Mouse (Mus musculus): ENCODE data around the gene Odf2.
A peak's percentile ranks its signal among the peaks of the same experiment; 100 is the strongest.

Odf2 gene

DNA sequence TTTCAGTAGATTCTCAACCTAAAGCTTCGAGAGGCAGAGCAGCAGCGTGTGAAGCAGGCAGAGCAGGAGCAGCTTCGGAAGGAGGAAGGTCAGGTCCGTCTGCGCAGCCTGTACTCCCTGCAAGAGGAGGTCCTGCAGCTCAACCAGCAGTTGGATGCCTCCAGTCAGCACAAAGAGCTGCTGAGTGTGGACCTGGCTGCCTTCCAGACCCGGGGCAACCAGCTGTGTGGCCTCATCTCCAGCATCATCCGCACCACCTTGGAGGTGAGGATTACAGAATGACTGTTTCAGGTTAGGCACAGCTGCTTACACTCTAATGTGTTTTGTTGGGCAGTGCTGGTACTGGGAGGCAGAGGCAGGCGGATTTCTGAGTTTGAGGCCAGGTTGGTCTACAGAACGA is 51.1 kb downstream of the Odf2 start:
- no peak for DNase-seq (ENCODE audit: low spot score)

DNA sequence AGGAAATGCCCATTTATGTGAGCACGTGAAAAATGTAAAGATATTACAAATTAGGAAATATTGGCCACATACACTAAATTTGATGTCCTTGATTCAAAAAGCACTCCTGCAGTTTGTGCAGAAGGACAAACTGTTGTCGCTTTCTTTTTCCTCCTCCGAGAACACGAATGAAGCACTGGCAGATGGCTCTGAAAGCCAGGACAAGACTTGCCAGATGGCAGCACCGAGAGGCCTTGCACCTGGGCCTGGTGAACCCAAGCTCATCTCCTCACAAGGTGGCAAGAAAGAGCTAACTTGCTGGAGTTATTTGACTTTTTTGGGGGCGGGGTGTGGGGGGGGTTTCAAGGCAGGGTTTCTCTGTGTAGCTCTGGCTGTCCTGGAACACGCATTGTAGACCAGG is 51.8 kb downstream of the Odf2 start:
- no peak for DNase-seq (ENCODE audit: low spot score)

DNA sequence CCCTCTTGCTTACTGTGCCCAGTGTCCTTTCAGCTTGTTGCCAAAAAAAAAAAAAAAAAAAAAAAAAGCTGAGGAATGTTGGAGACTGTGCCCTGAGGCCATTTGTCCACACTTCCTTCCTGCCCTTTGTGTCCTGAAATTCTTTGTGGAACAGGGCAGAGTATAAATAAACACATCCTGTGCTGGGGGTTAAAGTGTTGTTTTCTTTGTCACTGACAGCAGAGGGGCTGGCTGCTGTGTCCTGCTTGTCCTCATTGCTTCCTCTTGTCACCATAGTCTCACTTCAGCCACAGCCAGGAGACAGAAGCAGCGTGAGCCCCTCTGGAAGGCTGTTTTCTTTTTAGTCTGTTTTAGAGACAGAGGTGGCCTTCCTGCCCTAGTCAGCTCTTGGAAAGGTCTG is 55.7 kb downstream of the Odf2 start:
- no peak for DNase-seq (ENCODE audit: low spot score)

DNA sequence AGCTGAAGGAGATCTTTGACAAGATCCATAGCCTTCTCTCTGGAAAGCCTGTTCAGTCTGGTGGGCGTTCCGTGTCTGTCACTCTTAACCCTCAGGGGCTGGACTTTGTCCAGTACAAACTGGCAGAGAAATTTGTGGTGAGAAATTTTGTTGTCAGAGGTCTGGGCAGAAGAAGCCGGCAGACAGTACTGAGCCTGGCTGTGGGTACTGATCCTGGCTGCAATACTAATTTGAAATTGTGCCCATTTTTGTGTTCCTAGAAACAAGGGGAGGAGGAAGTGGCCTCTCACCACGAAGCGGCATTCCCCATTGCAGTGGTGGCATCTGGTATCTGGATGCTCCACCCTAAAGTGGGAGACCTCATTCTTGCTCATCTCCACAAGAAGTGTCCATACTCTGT is 59.9 kb downstream of the Odf2 start:
- DNase-seq (ENCODE audit: low spot score): no peak

DNA sequence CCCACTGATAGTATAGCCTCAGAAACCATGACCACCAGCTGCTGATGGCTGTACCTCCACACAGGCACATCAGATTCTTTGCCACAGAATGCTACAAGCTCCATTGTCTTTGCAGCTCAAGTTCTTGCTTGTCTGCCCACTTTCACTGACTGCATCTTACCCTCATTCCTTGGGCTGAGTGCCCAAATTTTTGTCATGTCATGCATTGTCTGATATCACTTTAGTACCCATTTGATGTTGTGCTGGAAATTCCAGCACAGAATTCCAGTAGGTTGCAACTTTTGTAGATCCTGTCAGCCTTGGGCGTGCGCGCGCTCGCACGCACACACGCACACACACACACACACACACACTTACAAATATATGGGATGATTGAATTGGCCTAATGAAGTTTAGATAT is 72.2 kb downstream of the Odf2 start:
- DNase-seq (ENCODE audit: low spot score): no peak

DNA sequence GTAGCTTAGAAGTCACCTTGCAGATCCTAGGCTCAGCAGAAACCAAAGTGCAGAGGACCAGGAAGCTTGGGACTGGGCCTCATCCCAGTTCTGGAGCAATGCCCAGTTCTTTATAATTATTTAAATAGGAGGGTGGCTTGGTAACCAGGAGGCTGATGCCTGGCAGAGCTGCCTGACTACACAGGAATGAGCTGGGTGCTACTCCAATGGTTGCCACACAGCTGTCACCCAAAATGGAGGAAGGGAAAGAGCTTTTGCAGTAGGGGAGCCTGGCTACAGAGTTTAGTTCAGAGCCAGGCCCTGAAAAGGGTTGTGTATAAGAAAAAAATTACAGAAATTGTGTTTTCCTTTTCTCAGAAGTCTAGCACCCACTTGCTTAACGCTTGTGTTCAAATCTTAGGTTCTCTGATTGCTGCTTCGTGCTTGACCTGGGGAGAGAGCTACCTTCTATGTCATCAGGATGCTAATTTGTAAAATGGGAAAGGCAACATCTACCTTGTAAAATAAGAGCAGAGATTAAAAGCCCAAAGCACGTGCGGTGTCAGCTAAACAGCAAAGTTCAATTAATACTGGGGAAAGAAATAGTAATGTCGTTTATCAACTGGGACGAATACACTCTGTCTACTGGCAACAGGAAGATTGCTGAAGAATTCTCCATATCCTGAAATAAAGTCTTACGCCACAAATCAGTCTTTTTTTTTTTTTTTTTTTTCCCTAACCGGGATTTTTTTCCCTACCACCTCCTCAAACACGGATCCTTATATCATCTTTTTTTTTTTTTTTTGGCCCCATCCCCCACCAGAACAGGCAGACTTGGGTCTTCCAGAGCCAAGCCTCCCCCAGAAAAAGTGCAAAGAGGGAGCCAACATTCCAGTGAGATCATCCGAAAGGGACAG is 75.6 kb downstream of the Odf2 start:
- peak; percentile 2 for DNase-seq (ENCODE audit: low spot score)

DNA sequence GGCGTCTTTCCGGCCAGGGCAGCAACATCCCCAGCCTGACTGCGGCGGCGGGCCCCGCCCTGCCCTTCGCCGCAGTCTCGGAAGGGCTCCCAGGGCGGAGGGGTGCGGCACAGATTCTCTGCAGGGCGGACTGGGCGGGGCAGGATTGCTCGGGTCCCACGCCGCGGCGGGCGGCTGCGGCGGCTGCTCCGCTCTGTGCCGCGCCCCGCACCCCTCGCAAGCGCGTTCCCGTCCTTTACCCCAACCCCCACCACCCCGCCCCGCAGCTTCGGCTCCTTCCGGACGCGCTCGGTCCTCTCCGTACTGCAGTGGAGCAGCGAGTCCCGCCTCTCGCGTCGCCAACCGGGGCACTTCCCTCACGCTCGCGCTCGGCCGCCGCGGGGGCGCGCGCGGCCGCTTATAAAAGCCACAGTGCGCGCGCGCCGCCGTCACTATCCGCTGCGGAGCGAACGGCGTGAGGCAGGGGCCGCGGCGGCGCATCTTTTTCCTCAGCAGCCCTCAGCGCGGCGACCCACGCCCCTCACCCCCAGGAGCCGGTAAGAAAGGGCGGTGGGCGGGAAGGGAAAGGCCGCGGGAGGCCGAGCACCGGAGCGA is 76.3 kb downstream of the Odf2 start, which contains the start of gene Sptan1:
TSS of gene Sptan1 (plus strand) at position 311 of the 594 bp plus-strand sequence.
- DNase-seq (ENCODE audit: low spot score): peak; percentile 94

DNA sequence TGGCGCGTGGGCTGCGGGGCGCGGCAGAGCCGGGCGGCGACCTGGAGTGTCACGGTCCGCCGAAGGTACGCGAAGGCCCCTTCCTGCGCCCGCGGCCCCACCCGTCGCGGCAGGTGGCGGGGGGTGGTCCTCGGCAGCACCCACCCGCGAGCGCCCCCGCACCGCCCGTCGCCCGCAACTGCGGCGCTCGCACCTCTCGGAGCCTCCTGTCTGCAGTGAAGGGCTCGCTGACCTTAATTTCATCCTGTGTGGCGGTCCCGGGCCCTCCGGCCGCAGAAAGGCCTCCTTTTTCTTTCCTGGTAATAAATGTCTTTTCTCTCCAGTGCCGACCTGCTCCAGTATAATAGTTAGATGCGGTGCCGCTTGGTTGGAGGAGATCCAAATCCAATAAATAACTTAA is 76.9 kb downstream of the Odf2 start:
- peak; percentile 44 for DNase-seq (ENCODE audit: low spot score)

DNA sequence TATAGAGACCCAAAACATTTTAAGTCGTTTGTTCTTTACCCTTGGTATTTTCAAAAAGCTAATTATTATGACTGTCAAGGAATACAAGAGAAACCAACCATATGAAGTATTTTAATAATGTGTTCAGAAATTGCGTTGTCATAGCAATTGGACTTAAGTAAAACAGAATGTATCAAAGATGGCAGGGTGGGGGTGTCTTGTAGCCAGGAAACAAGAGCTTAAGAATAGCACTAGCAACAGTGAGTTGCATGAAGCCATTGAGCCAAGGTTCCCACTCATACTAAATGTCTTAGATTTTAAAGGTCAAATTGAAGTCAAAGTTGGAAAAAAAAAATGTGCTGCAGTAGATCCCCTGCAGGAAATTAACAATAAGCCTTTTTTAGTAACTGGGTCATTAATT is 77.8 kb downstream of the Odf2 start:
- no peak for DNase-seq (ENCODE audit: low spot score)

DNA sequence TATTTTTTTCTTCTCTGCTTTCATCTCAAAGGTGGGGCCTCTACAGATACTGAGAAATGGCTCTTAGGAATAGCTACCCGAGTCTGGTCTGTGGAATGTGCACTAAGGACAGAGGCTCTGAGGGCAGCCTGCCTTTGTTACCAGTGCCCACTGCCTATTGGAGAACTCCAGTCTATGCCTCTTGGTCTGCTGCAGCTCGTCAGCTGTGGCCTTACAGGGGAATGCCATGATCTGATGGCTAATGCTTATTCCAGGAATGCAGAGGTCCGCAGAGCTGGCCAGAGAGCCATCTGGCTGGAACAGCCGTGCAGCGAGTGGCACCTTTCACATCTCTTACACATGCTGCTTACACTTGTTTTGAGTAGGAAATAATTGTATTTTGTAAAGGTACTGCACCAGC is 78.7 kb downstream of the Odf2 start:
- DNase-seq (ENCODE audit: low spot score): no peak

DNA sequence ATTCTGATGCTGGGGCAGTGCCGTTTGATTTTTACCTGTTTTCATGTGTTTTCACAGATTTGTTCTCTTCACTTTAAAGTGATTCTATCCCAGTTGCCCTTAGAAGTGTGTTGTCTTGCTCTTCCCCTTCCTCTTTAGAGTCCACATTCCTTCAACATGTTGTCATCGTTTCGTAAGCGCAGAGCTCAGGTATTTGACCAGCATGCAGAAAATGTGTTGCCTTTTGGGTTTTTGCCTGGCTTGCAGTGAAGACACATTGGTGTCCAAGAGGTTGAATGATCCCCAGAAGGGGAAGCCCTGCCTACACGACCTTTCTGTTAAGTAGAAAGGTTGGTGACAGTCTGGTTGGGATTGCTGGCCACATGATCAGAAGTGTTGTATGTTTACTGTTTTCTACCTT is 79.6 kb downstream of the Odf2 start:
- DNase-seq (ENCODE audit: low spot score): no peak

DNA sequence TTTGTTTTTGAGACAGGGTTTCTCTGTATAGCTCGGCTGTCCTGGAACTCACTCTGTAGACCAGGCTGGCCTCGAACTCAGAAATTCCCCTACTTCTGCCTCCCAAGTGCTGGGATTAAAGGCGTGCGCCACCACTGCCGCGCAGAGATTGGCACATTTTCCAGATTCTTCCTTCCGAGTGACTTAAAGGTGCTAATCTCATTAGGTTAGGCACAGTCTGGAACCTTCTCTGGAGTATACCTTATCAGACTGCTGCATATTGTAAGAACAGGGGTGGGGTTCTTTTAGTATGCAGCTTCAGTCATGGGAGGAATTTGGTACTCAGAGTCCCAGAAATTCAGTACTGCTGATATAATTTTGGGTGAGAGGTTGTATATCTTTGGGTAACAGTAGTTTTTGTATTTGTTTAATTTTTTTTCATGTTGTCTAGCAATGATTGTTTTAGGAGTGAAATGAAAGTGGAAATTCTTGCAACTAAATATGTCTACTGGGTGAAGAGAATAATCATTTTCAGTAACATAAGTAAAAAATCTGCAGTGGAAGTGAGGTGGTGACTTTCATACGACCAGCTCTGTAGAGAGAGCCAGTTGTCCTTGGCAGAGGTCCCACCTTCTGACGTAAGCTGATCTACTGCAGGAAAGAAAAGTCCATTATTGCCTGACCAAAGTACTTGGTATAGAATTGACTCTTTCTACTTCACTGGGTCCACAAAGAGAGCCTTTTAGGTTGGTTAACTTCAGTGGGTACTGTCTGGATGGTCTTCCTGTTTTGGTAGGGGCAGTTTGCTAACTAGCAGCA is 83.0 kb downstream of the Odf2 start:
- no peak for DNase-seq (ENCODE audit: low spot score)

DNA sequence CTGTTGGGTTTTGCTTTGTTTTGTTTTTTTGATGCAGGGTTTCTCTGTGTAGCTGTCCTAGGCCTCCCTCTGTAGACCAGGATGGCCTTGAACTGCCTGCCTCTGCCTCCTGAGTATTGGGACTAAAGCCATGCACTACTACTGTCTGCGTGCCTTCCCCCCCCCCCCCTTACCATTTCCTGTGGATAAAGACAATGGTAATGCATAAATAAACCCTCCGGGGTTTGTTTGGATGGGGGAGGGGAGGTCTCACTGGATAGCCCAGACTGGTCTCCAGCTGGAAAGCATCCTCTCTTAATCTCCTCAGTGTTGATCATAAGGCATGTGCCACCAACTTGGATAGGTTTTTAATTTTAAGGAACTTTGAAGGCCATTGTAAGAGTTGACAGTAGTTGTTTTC is 84.5 kb downstream of the Odf2 start:
- no peak for DNase-seq (ENCODE audit: low spot score)

DNA sequence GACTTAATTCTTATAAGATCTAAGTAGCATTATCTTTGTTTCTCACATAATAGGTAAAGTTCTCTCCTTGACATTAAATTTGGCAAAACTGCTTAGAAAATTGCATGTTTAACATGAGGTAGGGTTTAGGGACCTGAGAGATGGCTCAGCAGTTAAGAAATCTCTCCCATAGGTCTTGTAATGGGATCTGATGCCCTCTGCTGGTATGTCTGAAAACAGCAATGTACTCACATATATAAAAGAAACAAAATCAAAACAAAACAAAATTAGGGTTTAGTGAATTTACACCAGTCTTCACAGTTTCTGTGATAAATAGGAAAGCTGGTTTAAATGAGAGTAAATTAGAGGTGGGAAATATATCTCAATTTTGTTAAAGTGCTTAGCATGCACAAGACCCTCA is 88.3 kb downstream of the Odf2 start:
- DNase-seq (ENCODE audit: low spot score): peak; percentile 49

DNA sequence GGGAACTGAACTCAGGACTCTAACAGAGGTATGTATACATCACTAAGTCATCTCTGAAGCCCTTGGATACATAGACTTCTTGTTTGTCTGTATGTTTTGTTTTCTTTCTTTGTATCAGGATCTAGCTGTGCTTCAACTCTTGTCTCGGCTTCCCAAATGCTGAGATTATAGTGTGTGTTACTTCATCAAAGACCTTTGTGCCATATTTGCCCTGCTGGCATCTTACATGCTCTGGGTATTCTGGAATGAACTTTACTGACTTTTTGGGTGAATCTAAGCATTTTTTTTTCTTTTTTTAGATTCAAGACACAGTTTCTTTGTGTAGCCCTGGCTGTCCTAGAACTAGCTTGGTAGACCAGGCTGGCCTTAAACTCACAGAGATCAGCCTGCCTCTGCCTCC is 91.6 kb downstream of the Odf2 start:
- no peak for DNase-seq (ENCODE audit: low spot score)
